Mouse (Mus musculus): Measurements from ENCODE around the gene Slc52a3. TPM values are rescaled to one million over a fixed set of nuclear protein-coding genes. Genes with fewer than 3 reads are reported as not detected.

The Slc52a3 gene
- polyA plus RNA-seq, 1 experiment from 2014 or later: 0.55 TPM

DNA sequence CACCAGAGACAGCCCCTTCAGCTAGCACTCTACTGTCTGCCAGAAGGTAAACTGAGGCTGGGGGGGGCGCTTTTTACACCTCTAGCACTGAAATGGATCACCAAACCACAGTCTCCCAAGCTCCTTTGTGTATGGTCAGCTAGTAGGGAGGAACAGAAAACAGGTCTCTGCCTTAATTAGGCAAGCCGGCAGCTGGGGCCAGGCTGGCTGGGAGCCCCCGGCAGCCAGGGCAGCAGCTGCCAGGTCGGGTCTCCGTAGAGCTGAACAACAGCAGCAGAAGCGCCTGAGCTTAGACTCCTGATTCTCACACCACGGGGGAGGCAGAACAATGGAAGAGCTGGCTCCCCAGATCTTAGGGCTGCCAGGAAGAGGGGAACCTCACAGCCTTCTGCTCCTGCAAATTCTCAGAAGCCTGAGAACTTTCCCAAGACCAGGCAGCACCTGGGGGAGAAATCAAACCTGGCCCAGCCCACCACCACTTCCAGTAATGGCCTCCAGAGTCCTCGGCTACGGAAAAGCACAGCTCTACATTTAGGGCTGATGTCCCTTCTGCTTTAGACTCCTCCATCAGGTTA is 29.0 kb upstream of the Slc52a3 start:
- 12% methylated on average over 9 of the region's 9 CpGs for WGBS
- Histone ChIP-seq H3K9ac (replicated peaks) (peak overlapping the region; percentile 53), H3K36me3 (peaks cover 4% of the 10 kb centered on the region; the same call in 1 of the 2 replicates), H3K27me3 (no peaks in the 10 kb centered on the region), H3K9me3 (no peaks in the 10 kb centered on the region), H3K4me1 (replicated peaks) (peaks cover 88% of the 10 kb centered on the region), H3K4me2 (replicated peaks) (peak overlapping the region; percentile 80), H3K4me3 (replicated peaks) (peak overlapping the region; percentile 50), H3K27ac (peak overlapping the region; percentile 93)
- ATAC-seq: peak; percentile 29

DNA sequence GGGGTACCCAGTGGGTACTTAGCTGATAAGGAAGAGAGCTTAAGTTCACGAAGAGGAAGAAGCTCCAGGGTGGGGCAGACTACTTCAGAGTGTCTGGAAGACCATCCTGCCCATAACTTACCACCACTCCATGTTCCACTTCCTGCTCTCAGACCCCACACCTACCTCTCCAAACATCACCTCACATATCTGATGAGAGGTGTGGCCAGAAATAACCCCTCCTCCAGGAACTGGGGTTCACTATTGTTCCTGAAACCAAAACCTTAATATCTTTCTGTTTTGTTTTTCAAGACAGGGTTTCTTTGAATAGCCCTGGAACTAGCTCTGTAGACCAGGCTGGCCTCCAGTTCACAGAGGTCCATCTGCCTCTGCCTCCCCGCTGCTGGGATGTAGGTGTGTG is 28.5 kb upstream of the Slc52a3 start:
- Histone ChIP-seq H3K4me2 (replicated peaks) (peak overlapping the region; percentile 80), H3K4me1 (replicated peaks) (peaks cover 88% of the 10 kb centered on the region), H3K9me3 (no peaks in the 10 kb centered on the region), H3K27me3 (no peaks in the 10 kb centered on the region), H3K27ac (peak overlapping the region; percentile 93), H3K4me3 (replicated peaks) (peak overlapping the region; percentile 50), H3K36me3 (peaks cover 4% of the 10 kb centered on the region; the same call in 1 of the 2 replicates), H3K9ac (replicated peaks) (peak overlapping the region; percentile 53; the same call in 1 of the 2 replicates)
- WGBS: 77% methylated on average over 2 of the region's 2 CpGs
- no peak for ATAC-seq

DNA sequence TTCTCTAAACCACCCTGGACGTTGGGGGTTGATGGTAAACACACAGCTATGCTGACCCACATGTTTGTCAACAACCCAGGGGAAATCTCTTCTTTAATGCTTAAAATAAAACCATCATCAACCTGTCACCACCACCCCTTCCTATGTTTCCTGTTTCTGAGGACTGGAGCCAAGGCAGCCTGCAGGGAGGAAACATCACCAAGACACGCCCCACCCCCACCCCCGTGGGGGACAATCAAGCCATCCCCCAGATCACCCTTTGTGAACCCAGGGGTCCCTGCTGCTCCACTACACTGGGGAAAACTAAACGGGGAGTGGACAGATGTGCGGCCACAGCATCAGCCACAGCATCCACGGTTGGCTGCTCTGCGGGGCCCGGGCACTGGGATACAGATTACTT is 27.9 kb upstream of the Slc52a3 start:
- peak overlapping the region; percentile 50 for H3K4me3 ChIP-seq (replicated peaks)

GRCm38 (mm10) chr2:151968986-151969385 is 27.3 kb upstream of the Slc52a3 start:
- no peaks in the 10 kb centered on the region for H3K27me3 ChIP-seq
- ATAC-seq: no peak
- peak overlapping the region; percentile 80 for H3K4me2 ChIP-seq (replicated peaks)
- H3K36me3 ChIP-seq: peaks cover 4% of the 10 kb centered on the region; the same call in 1 of the 2 replicates
- peaks cover 93% of the 10 kb centered on the region for H3K4me1 ChIP-seq (replicated peaks)
- no peaks in the 10 kb centered on the region for H3K9me3 ChIP-seq
- 82% methylated on average over 7 of the region's 7 CpGs for WGBS
- H3K27ac ChIP-seq: peak overlapping the region; percentile 93; the same call in 1 of the 2 replicates
- peak overlapping the region; percentile 50 for H3K4me3 ChIP-seq (replicated peaks)
- 0 out of 2 replicates have a peak overlapping the region, but pooled peaks have one; percentile 8 for H3K9ac ChIP-seq (replicated peaks)

More for the DNA sequence above, 27.9 kb upstream of the Slc52a3 start:
- Histone ChIP-seq H3K36me3 (peaks cover 4% of the 10 kb centered on the region; the same call in 1 of the 2 replicates), H3K27me3 (no peaks in the 10 kb centered on the region), H3K4me1 (replicated peaks) (peaks cover 91% of the 10 kb centered on the region), H3K9me3 (no peaks in the 10 kb centered on the region), H3K9ac (replicated peaks) (0 out of 2 replicates have a peak overlapping the region, but pooled peaks have one; percentile 8), H3K4me2 (replicated peaks) (peak overlapping the region; percentile 80), H3K27ac (peak overlapping the region; percentile 93)
- ATAC-seq: no peak
- WGBS: 63% methylated on average over 8 of the region's 8 CpGs

GRCm38 (mm10) chr2:151969396-151969795 is 26.9 kb upstream of the Slc52a3 start:
- H3K27ac ChIP-seq: peak overlapping the region; percentile 93; the same call in 1 of the 2 replicates
- peaks cover 93% of the 10 kb centered on the region for H3K4me1 ChIP-seq (replicated peaks)
- no peaks in the 10 kb centered on the region for H3K9me3 ChIP-seq
- H3K9ac ChIP-seq (replicated peaks): peak overlapping the region; percentile 88
- no peaks in the 10 kb centered on the region for H3K27me3 ChIP-seq
- ATAC-seq: no peak
- H3K4me3 ChIP-seq (replicated peaks): peak overlapping the region; percentile 50
- WGBS: 90% methylated on average over 6 of the region's 6 CpGs
- peak overlapping the region; percentile 80 for H3K4me2 ChIP-seq (replicated peaks)
- peaks cover 4% of the 10 kb centered on the region; the same call in 1 of the 2 replicates for H3K36me3 ChIP-seq

DNA sequence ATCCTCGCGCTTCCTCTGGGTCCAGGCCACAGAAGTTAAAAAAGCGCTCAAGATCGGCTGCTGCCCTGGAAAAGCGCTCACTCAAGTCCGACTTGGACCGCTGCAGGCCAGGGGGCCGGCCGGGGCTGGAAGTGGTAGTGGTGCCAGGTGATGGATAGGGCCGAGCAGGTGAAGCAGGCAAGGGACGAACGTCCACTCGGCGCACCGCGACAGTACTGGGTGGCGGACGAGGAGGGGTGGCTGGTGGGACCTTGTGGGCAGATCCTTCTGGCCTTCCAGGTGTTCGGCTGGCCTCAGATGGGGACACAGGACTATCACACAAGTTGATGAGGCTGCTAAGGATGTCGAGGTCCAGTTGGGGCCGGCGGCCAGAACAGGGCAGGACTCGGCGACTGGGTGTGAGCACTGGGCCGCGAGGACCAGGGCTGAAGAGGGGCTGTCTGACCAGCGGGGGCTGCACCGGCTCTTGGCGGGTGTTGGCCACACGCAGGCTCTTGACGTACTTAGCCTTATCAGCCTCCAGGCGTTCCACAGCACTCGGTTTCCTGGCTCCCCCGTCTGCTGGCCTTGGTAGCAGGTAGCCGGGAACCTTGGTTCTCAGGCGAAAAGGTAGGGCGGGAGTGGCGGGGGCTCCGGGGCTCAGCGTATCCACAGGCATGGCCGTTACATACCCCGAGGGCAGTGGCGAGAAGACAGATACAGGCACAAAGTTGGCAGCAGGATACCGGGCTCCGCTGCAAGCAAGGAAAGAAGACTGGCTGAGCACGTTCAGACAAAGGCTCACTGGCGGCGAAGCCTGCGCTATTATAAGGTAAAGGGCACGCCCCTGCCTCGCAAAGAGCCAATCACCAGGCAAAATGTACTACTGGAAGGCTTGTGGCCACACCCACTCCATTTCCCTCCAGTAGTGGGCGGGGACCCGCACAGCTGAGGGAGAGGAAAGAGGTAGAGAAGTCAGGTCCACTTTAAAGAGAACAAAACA is 25.8 kb upstream of the Slc52a3 start:
- 40% methylated on average over 53 of the region's 53 CpGs for WGBS

DNA sequence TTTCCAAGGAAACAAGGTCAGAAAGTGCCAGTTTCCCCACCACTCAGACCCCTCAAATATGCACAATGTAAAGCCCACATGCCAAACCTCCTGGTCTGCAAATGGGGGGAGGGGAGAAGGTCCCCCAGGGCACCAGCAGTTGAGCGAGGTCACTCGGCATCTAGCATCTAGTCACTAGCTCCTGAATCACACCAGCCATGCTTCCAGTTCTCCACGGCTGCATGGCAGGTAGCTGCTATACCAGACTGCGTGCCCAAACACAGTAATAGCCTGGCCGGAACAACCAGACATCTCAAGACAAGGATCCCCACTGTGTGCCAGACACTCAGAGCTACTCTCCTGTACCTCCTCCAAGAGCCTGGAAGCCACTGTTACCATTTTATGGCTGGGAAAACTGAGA is 24.6 kb upstream of the Slc52a3 start:
- Histone ChIP-seq H3K27me3 (no peaks in the 10 kb centered on the region), H3K4me1 (replicated peaks) (peaks cover 91% of the 10 kb centered on the region), H3K4me2 (replicated peaks) (peak overlapping the region; percentile 80), H3K27ac (peak overlapping the region; percentile 48; the same call in 1 of the 2 replicates), H3K9me3 (no peaks in the 10 kb centered on the region), H3K9ac (replicated peaks) (no peak overlapping the region; the same call in 1 of the 2 replicates), H3K36me3 (peaks cover 4% of the 10 kb centered on the region; the same call in 1 of the 2 replicates), H3K4me3 (replicated peaks) (no peak overlapping the region)
- 84% methylated on average over 5 of the region's 5 CpGs for WGBS
- no peak for ATAC-seq

More for the DNA sequence above, 25.8 kb upstream of the Slc52a3 start:
- Histone ChIP-seq H3K4me1 (replicated peaks) (peaks cover 88% of the 10 kb centered on the region), H3K4me3 (replicated peaks) (peak overlapping the region; percentile 50), H3K27ac (peak overlapping the region; percentile 93), H3K9ac (replicated peaks) (peak overlapping the region; percentile 88), H3K9me3 (no peaks in the 10 kb centered on the region), H3K27me3 (no peaks in the 10 kb centered on the region), H3K36me3 (peaks cover 4% of the 10 kb centered on the region; the same call in 1 of the 2 replicates), H3K4me2 (replicated peaks) (peak overlapping the region; percentile 80)
- peak; percentile 87 for ATAC-seq

DNA sequence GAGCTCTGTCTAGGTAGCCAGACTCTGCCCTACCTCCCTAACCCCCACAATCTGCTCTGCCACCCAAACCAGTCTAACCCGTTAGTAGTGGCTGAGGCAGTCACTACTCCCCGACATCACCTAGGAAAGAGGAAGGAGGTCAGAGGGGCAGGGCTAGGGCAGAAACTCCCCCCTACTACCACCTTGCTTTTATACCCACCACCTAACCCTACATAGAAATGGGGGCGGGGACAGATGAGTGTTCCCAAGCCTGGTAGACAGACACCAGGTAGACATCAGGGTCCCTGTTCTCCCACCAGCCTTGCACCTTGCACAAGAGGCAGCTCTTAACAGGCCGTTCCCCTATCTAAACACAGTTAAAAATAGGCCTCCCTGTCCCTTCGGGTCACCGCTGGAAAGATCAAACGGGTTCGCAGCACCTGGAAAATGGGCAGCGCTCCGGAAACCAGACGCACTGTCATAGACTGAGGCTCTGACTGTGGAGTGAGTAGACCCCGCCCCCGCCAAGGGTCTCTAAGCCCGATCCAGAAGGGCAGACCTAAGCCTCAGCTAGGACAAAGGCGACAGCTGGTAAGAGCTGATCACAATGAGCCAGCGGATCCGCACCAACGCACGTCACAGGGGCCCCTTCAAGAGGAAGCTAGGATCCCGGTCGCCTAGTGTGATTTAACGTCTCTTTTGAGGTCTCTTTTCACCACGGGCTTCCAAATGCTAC is 23.3 kb upstream of the Slc52a3 start:
- Histone ChIP-seq H3K27ac (peak overlapping the region; percentile 86), H3K4me1 (replicated peaks) (peaks cover 91% of the 10 kb centered on the region), H3K27me3 (no peaks in the 10 kb centered on the region), H3K4me2 (replicated peaks) (peak overlapping the region; percentile 67), H3K36me3 (peaks cover 4% of the 10 kb centered on the region; the same call in 1 of the 2 replicates), H3K9ac (replicated peaks) (peak overlapping the region; percentile 62), H3K4me3 (replicated peaks) (peak overlapping the region; percentile 39), H3K9me3 (no peaks in the 10 kb centered on the region)
- peak; percentile 73 for ATAC-seq
- WGBS: 7% methylated on average over 23 of the region's 23 CpGs

DNA sequence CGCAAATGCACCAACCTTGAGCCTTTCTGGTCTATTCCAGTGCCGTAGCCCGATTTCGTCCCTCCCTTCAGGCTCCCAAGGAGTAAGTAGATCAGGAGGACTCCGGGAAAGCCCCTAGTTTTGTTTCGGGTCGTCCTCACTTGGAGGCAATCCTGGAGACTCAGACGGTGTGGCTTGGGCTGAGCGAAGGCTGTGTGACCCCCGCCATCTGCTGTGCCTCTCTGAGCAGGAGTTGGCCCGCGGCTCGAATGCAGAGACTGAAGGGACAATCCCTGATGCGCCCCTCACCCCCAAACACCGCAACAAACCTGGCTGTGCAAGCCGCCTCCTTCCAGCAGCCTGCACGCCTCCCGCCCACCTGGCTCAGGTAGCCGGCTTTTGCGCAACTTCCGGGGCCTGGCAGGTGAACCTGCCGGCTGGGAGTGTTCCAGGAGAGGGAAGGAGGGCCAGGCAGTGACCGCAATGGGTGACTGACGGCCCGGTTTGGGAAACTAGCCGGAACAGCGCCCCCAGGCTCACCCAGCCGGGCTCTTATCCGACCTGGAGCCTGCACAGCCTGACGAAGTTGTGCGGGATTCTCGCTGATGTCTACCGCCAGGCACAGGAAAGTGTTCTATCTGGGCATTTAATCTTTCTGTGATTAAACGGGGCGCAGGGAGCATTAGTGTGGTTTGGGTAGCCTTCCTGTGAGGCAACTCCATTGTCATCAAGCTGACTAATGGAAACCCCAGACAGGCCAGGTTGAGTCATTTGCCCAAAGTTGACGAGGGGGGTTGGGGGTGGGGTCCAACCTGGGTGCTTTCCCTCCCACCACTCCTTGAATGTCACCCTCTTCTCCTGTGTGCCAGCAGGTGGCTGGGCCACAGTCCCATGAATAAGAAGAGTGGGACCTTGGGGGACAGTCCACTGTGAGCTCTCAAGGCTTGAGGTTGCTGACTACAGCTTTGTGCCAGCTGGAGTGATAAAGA is 22.4 kb upstream of the Slc52a3 start:
- peaks cover 4% of the 10 kb centered on the region; the same call in 1 of the 2 replicates for H3K36me3 ChIP-seq
- peak overlapping the region; percentile 86 for H3K27ac ChIP-seq
- H3K4me2 ChIP-seq (replicated peaks): peak overlapping the region; percentile 67
- H3K27me3 ChIP-seq: no peaks in the 10 kb centered on the region
- H3K9me3 ChIP-seq: no peaks in the 10 kb centered on the region
- peaks cover 91% of the 10 kb centered on the region for H3K4me1 ChIP-seq (replicated peaks)
- peak overlapping the region; percentile 62 for H3K9ac ChIP-seq (replicated peaks)
- H3K4me3 ChIP-seq (replicated peaks): peak overlapping the region; percentile 39
- WGBS: 3% methylated on average over 36 of the region's 36 CpGs
- ATAC-seq: peak; percentile 5; the same call in 1 of the 2 replicates

DNA sequence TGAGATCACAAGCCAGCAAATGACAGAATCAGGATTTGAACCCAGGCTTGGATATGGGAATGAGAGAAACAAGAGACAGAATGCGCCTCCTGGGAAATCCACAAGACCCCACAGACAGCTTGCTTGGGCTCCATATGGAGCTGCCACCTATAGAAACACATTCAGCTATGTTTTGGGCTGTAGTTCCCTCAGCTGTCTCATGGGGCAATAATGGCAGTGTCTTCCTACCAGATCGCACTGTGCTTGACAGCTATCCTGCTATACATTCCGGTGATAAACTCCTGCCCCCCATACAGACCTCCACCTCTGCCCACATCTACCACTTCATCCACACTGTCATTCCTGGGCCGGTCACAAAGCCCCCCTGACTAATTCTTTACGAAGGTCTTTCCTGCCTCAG is 21.0 kb upstream of the Slc52a3 start:
- no peak for ATAC-seq
- H3K4me2 ChIP-seq (replicated peaks): no peak overlapping the region

More for the DNA sequence above, 21.0 kb upstream of the Slc52a3 start:
- no peak overlapping the region for H3K9ac ChIP-seq (replicated peaks)
- H3K27ac ChIP-seq: no peak overlapping the region
- H3K9me3 ChIP-seq: no peaks in the 10 kb centered on the region
- 91% methylated on average over 5 of the region's 5 CpGs for WGBS
- H3K36me3 ChIP-seq: no peaks in the 10 kb centered on the region
- no peak overlapping the region for H3K4me3 ChIP-seq (replicated peaks)
- H3K4me1 ChIP-seq (replicated peaks): peaks cover 87% of the 10 kb centered on the region
- H3K27me3 ChIP-seq: no peaks in the 10 kb centered on the region
